In genomic region chr11:31675430-31675829, GRCm38 (mm10) we compare ENCODE assay signal across 8 mouse cellular contexts. TPM values are rescaled to one million over a fixed set of nuclear protein-coding genes. Genes with fewer than 3 reads are reported as not detected.
A peak's percentile ranks its signal among the peaks of the same experiment; 100 is the strongest.
DNase-seq lines count a peak whose midpoint lies in the region; ATAC-seq and TF ChIP-seq lines count a peak whose summit lies in the region.

No protein-coding gene starts in this region.

- no peak overlapping the region for H3K4me2 ChIP-seq in hindbrain, postnatal 0 days (ENCODE audit: low read depth, low read length)

- TF ChIP-seq CTCF in hindbrain, postnatal 0 days (IDR thresholded peaks at IDR 0.05; ENCODE audit: low read depth), result peak; percentile 78

- peak; percentile 40 to 75 for DNase-seq in frontal cortex, postnatal 36 days (ENCODE audit: low spot score in 2 of 2)
- no peak for DNase-seq in frontal cortex, postnatal 14 days (ENCODE audit: low spot score in 2 of 2)
- peak; percentile 53 for DNase-seq in right cerebral cortex, adult 18-20 months
- no peak for DNase-seq in right cerebral cortex, postnatal 14 days
- DNase-seq in c-Kit-positive CD71-positive TER-119-positive erythroid progenitor cells, embryonic 14.5 days (ENCODE audit: low spot score), result peak; percentile 76
- DNase-seq in hindbrain, postnatal 0 days (ENCODE audit: low spot score), result peak; percentile 88
- DNase-seq in lung, postnatal 14 days, result peak; percentile 65
- DNase-seq in urinary bladder, adult 18-20 months (ENCODE audit: low spot score in 2 of 2), result no peak

- H3K9me3 ChIP-seq in hindbrain, postnatal 0 days (ENCODE audit: low read length), result no peaks in the 10 kb centered on the region

- no peaks in the 10 kb centered on the region for H3K36me3 ChIP-seq in hindbrain, postnatal 0 days (ENCODE audit: insufficient read depth, low read length)

- no peak overlapping the region for H3K4me3 ChIP-seq in hindbrain, postnatal 0 days (ENCODE audit: low read length)

- H3K9ac ChIP-seq in hindbrain, postnatal 0 days (replicated peaks; ENCODE audit: low read length), result no peak overlapping the region

- no peak for ATAC-seq in hindbrain, postnatal 0 days

- WGBS in hindbrain, postnatal 0 days, result 37% methylated on average over 2 of the region's 2 CpGs

- no peak overlapping the region for H3K27ac ChIP-seq in hindbrain, postnatal 0 days

- no peaks in the 10 kb centered on the region for H3K27me3 ChIP-seq in hindbrain, postnatal 0 days (ENCODE audit: insufficient read depth, low read length)

- H3K4me1 ChIP-seq in hindbrain, postnatal 0 days (ENCODE audit: insufficient read depth, low read length), result peaks cover 4% of the 10 kb centered on the region; the same call in 1 of the 2 replicates

RNA-seq across cellular contexts. Expression of gene Bod1, which starts 3.7 kb away (rescaled TPM):
- 91.2 and 113 TPM in 2 replicates for total RNA-seq in hindbrain, postnatal 0 days (2014; rRNA removed)
- polyA plus RNA-seq in hindbrain, postnatal 0 days (2015; fragmentation: Nextera tagmentation; extraction: Ambion mirVana), result 125 and 134 TPM in 2 replicates

Comparison
In these comparisons a context has a peak if more than half of its experiments do, and no peak if none do; other contexts are left out.
1. DNase-seq: peak in frontal cortex, postnatal 36 days (2 of 2), right cerebral cortex, adult 18-20 months (single experiment), c-Kit-positive CD71-positive TER-119-positive erythroid progenitor cells, embryonic 14.5 days (single experiment), hindbrain, postnatal 0 days (single experiment) and lung, postnatal 14 days (single experiment); none in frontal cortex, postnatal 14 days (0 of 2), right cerebral cortex, postnatal 14 days (single experiment) and urinary bladder, adult 18-20 months (0 of 2).